Mouse (Mus musculus) B cell, adult 62 days (primary cell): ENCODE measurements around the gene Cd164. TPM values are rescaled to one million over a fixed set of nuclear protein-coding genes. Genes with fewer than 3 reads are reported as not detected.

Experiments
- total RNA-seq: library from RNA; stranded (reverse); gene quantifications from 4 replicates; pipeline ENCODE4 v1.2.4, GENCODE M21; 2023

Cd164 gene
- 288 to 300 TPM (median 291 TPM) in 4 replicates for total RNA-seq

GRCm38 (mm10) chr10:41518981-41519618, at the start of gene Cd164:
Gene Cd164 (plus strand): TSS chr10:41519414.

GRCm38 (mm10) chr10:41476171-41477017, 42.8 kb upstream of the Cd164 start, which contains the start of gene Mical1:
Gene Mical1 (plus strand): TSS chr10:41476314.

GRCm38 (mm10) chr10:41489708-41490517, 29.3 kb upstream of the Cd164 start, which contains the start of the genes Smpd2 and Ppil6:
Gene Smpd2 (minus strand): TSS chr10:41490369.
Gene Ppil6 (plus strand): TSS chr10:41490439.

Other genes with a start within 250 kb of the Cd164 start
- 31.4 to 34.3 TPM (median 32.6 TPM) in 4 replicates for gene Fig4, start 216.2 kb upstream of the Cd164 start, total RNA-seq
- 0.09 to 0.19 TPM (median 0.09 TPM) in 3 of 4 replicates, not detected in the other for gene Ak9, start 215.4 kb upstream of the Cd164 start, total RNA-seq
- gene Zbtb24, start 69.0 kb upstream of the Cd164 start, total RNA-seq = 39.8 to 48.2 TPM (median 42.5 TPM) in 4 replicates
- gene Mical1, start 43.1 kb upstream of the Cd164 start, total RNA-seq = 329 to 349 TPM (median 331 TPM) in 4 replicates
- gene Smpd2, start 29.0 kb upstream of the Cd164 start, total RNA-seq = 18.6 to 25.2 TPM (median 22.7 TPM) in 4 replicates
- gene Ppil6, start 29.0 kb upstream of the Cd164 start, total RNA-seq = 2.0 to 2.1 TPM in 2 of 4 replicates, not detected in the others
- 0.38 to 0.54 TPM in 2 of 4 replicates, not detected in the others for gene Ccdc162, start 197.2 kb downstream of the Cd164 start, total RNA-seq